Mouse (Mus musculus): Measurements from ENCODE around the gene Acaa1b. TPM values are rescaled to one million over a fixed set of nuclear protein-coding genes. Genes with fewer than 3 reads are reported as not detected.

Acaa1b gene
- polyA plus RNA-seq (2012; rRNA removed; ENCODE audit: low replicate concordance), result 53.8 and 99.1 TPM in 2 replicates

DNA sequence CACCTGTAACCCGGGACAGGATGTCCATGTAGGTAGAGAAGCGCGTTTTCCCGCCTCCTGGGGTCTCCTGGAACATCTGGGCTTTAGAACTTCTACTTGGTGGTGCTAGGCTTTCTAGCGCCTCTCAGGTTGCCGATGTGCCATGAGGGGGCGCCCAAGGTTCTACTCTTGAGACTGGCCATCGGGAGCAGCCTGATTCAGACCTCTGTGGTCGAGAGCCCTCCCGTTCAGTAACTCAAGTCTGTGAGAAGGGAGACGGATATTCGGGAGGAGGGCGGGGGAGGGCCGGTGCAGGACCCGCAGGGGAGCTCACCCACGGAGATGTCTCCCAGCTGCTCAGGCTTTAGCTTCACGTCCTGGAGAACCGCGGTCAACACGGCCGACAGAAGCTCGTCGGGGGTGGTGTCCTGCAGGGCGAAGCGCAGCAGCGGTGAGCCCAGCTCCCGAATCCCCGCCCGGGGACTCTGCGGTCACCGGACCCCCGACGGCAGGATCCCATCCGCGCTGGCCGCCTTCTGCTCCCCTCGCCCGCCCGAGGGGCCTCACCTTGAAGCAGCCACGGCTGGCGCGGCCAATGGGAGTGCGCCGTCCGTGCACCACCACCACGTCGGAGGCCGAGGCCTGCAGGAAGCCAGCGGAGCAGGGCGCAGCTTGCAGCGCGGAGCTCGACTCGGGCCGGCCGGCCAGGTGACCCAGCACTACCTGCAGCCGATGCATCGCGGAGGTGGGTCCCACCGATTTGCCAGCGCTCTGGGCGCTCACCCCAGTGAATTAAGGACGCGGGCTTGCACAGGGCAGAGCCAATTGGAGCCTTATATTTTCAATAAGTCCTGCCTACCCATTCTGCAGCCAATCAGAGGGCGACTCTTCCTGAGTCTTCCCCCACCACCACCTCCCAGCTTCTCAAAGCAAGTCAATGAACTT, at the start of gene Acaa1b:
Gene Acaa1b, minus strand, starts transcription at position 816 of the 924 bp plus-strand sequence.

DNA sequence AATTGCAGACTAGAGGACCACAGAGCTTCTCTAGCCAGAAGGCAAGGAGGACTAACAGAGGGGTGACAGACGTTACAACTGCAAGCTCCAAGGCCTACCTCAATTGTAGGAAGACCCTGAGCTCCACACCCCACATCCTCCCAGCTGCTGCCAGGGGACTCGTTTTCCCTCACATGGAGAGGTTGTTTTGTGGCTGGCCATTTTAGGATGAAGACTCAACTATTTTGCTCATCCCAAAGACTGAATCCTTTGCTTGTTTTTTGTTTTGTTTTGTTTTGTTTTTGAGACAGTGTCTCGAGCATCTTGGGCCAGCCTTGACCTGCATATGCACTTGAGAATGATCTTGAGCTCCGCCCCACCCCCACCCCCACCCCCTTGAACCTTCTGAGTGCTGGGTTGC, 2.0 kb upstream of the Acaa1b start, which contains the start of gene Gm47289:
Gene Gm47289, plus strand, starts transcription at position 301 of the 400 bp plus-strand sequence.

DNA sequence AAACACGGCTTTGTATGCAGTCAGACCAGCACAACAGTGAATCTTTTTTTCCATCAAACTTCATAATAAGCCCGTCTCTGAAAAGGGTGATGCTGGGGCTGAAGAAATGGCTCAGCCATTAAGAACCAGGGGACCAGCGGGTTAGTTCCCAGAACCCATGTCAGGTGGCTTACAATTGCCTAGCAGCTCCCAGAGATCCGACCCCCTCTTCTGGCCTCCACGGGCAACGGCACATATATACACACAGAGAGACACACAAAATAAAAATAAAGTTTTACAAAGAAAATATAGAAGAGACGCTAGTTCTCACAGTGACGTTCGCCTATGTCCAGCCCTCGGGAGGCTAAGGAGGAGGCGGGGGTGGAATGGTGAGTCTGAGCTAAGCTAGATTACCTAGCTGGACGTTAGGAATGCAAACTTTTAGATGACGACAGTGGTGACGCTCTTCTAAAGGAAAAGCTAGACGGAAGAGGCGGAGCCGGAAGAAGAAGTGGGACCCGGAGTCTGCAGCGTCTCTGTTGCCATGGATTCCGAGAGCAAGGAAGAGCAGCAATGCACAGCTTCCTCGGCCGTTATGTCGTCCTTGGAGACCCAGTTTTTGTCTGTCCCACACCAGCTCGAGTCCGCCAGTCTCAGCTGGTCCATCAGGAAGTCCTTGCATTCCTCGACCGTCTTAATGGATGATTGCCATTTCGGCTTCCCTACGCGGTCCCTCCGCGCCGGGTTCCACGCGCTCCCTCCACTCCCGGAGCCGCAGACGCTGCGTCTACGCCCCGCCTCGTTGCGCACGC, 54.7 kb downstream of the Acaa1b start, which contains the start of gene Dlec1:
Gene Dlec1, plus strand, starts transcription at position 487 of the 791 bp plus-strand sequence.

Other genes starting within 250 kb of the Acaa1b start
- 12.9 and 17.1 TPM in 2 replicates for gene Ctdspl, start 230.6 kb downstream of the Acaa1b start, polyA plus RNA-seq (2012; rRNA removed; ENCODE audit: low replicate concordance)
- 3.0 and 14.4 TPM in 2 replicates for gene Vill, start 104.3 kb downstream of the Acaa1b start, polyA plus RNA-seq (2012; rRNA removed; ENCODE audit: low replicate concordance)
- 23.6 and 36.8 TPM in 2 replicates for gene Plcd1, start 63.6 kb downstream of the Acaa1b start, polyA plus RNA-seq (2012; rRNA removed; ENCODE audit: low replicate concordance)
- 0.19 and 0.44 TPM in 2 replicates for gene Dlec1, start 54.6 kb downstream of the Acaa1b start, polyA plus RNA-seq (2012; rRNA removed; ENCODE audit: low replicate concordance)
- gene Gm47289, start 2.1 kb upstream of the Acaa1b start, polyA plus RNA-seq (2012; rRNA removed; ENCODE audit: low replicate concordance), result 0.04 TPM in 1 of 2 replicates, not detected in the other
- gene Slc22a13, start 52.0 kb upstream of the Acaa1b start, polyA plus RNA-seq (2012; rRNA removed; ENCODE audit: low replicate concordance), result 0.26 and 1.4 TPM in 2 replicates
- 8.4 and 8.6 TPM in 2 replicates for gene Oxsr1, start 165.3 kb upstream of the Acaa1b start, polyA plus RNA-seq (2012; rRNA removed; ENCODE audit: low replicate concordance)
- gene Acaa1a, start 182.6 kb upstream of the Acaa1b start, polyA plus RNA-seq (2012; rRNA removed; ENCODE audit: low replicate concordance), result 593 and 1,842 TPM in 2 replicates
- gene Myd88, start 184.3 kb upstream of the Acaa1b start, polyA plus RNA-seq (2012; rRNA removed; ENCODE audit: low replicate concordance), result 13.6 and 21.1 TPM in 2 replicates
- gene Xylb, start 200.3 kb upstream of the Acaa1b start, polyA plus RNA-seq (2012; rRNA removed; ENCODE audit: low replicate concordance), result 7.3 and 12.2 TPM in 2 replicates
- gene Slc22a14, start 208.5 kb upstream of the Acaa1b start, polyA plus RNA-seq (2012; rRNA removed; ENCODE audit: low replicate concordance), result 0.06 TPM in 1 of 2 replicates, not detected in the other
- 1.8 and 2.4 TPM in 2 replicates for gene Acvr2b, start 245.0 kb upstream of the Acaa1b start, polyA plus RNA-seq (2012; rRNA removed; ENCODE audit: low replicate concordance)

Data from duodenum, adult 2 months (tissue).